8 mouse cellular contexts compared by ENCODE assay signal in the genomic region with DNA sequence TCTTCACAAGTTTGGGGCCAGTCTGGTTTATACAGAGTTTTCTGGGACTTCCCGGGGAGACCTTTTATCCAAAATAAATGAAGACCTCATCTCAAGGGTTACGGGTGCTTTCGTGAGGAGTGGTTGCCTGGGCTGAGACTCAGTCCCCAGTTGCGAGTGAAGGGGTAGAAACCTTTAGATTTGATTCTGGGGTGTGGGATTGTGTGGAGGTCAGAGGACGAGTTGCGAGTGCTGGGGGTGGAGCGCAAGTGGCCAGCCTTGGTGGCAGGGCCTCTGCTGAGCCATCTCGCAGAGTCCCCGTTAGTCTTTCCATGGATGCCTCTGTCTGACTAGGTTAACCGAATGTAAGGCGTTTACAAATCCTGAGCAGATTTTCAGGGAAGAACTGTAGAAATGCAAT. TPM values are rescaled to one million over a fixed set of nuclear protein-coding genes. Genes with fewer than 3 reads are reported as not detected.
DNase-seq lines count a peak whose midpoint lies in the region; ATAC-seq and TF ChIP-seq lines count a peak whose summit lies in the region.

No protein-coding gene starts in this region.

- DNase-seq in heart, adult 11 months = no peak
- DNase-seq in T-cell, adult 2 months (ENCODE audit: low spot score) = peak; percentile 22
- DNase-seq in forebrain, embryonic 10.5 days (ENCODE audit: extremely low spot score, low spot score) = no peak
- DNase-seq in kidney, adult 2 months = peak; percentile 44
- DNase-seq in urinary bladder, postnatal 10 days (ENCODE audit: low spot score) = no peak
- no peak for DNase-seq in urinary bladder, postnatal 36 days (ENCODE audit: low spot score in 2 of 2)

- H3K79me2 ChIP-seq in macrophage (ENCODE audit: inconsistent target) = peaks cover 38% of the 10 kb centered on the region

- no peak for TF ChIP-seq POLR2A in kidney, adult 2 months (IDR thresholded peaks at IDR 0.05; ENCODE audit: low read depth, low read length)

- no peak for TF ChIP-seq CTCF in kidney, adult 2 months (conservative IDR thresholded peaks at IDR 0.05; ENCODE audit: insufficient read depth, insufficient read length, low read depth, low read length)

- no peaks in the 10 kb centered on the region for H3K36me3 ChIP-seq in heart, embryonic 14.5 days (ENCODE audit: control insufficient read depth, insufficient read depth, low read length)
- no peaks in the 10 kb centered on the region for H3K36me3 ChIP-seq in forebrain, embryonic 10.5 days (replicated peaks)
- no peaks in the 10 kb centered on the region for H3K36me3 ChIP-seq in kidney, adult 2 months (ENCODE audit: control insufficient read depth, insufficient read depth, low read length)
- no peaks in the 10 kb centered on the region for H3K36me3 ChIP-seq in macrophage (ENCODE audit: inconsistent target)

- no peaks in the 10 kb centered on the region for H3K27me3 ChIP-seq in heart, embryonic 14.5 days (ENCODE audit: control insufficient read depth, insufficient read depth, low read length)
- no peaks in the 10 kb centered on the region for H3K27me3 ChIP-seq in forebrain, embryonic 10.5 days (ENCODE audit: poor library complexity, severe bottlenecking)
- H3K27me3 ChIP-seq in kidney, adult 2 months (replicated peaks; ENCODE audit: control insufficient read depth, insufficient read depth, low read length) = no peaks in the 10 kb centered on the region

- no peaks in the 10 kb centered on the region for H3K9me3 ChIP-seq in heart, embryonic 14.5 days (ENCODE audit: control insufficient read depth, low read length)
- H3K9me3 ChIP-seq in forebrain, embryonic 10.5 days = no peaks in the 10 kb centered on the region

- peak overlapping the region; percentile 68 to 97 for H3K27ac ChIP-seq in heart, embryonic 14.5 days (replicated peaks in 1 of 2; ENCODE audit: control insufficient read depth in 1 of 2, insufficient read depth in 1 of 2, low read depth in 2 of 2, low read length in 2 of 2)
- H3K27ac ChIP-seq in forebrain, embryonic 10.5 days = peak overlapping the region; percentile 100
- peak overlapping the region; percentile 74 for H3K27ac ChIP-seq in kidney, adult 2 months (ENCODE audit: insufficient read depth, low read depth, low read length)
- H3K27ac ChIP-seq in macrophage = peak overlapping the region; percentile 43

- WGBS in heart, embryonic 14.5 days = under 1% methylated on average over 11 of the region's 11 CpGs
- 3% methylated on average over 11 of the region's 11 CpGs for WGBS in forebrain, embryonic 10.5 days
- WGBS in kidney, adult 2 months = 5% methylated on average over 11 of the region's 11 CpGs
- 9% methylated on average over 11 of the region's 11 CpGs for WGBS in macrophage (ENCODE audit: missing documents)

- H3K4me2 ChIP-seq in heart, embryonic 14.5 days (ENCODE audit: low read length) = peak overlapping the region; percentile 75

- peaks cover 2 to 36% of the 10 kb centered on the region in 2 experiments; a peak in 3 of 4 replicates for H3K4me1 ChIP-seq in heart, embryonic 14.5 days (ENCODE audit: control insufficient read depth in 2 of 2, insufficient read depth in 2 of 2, low read length in 2 of 2)
- peaks cover 39% of the 10 kb centered on the region for H3K4me1 ChIP-seq in forebrain, embryonic 10.5 days
- peaks cover 18% of the 10 kb centered on the region; the same call in 1 of the 2 replicates for H3K4me1 ChIP-seq in kidney, adult 2 months (ENCODE audit: control insufficient read depth, insufficient read depth, low read length)

- peak overlapping the region; percentile 88 to 93 for H3K4me3 ChIP-seq in heart, embryonic 14.5 days (ENCODE audit: control insufficient read depth in 1 of 2, insufficient read depth in 1 of 2, low read depth in 1 of 2, low read length in 2 of 2)
- peak overlapping the region; percentile 91 for H3K4me3 ChIP-seq in forebrain, embryonic 10.5 days
- peak overlapping the region; percentile 76 for H3K4me3 ChIP-seq in kidney, adult 2 months (ENCODE audit: insufficient read depth, low read depth, low read length)
- peak overlapping the region; percentile 44 for H3K4me3 ChIP-seq in macrophage (ENCODE audit: inconsistent target)

- ATAC-seq in heart, embryonic 14.5 days (ENCODE audit: insufficient number of reproducible peaks, insufficient read depth, low FRiP score, low read depth) = no peak

- peak overlapping the region; percentile 99 for H3K9ac ChIP-seq in heart, embryonic 14.5 days (ENCODE audit: low read length)

RNA-seq across cellular contexts. Expression of a gene that starts 0.8 kb away (rescaled TPM):
- polyA plus RNA-seq in heart, embryonic 14.5 days (2014; fragmentation: Nextera tagmentation; extraction: Ambion mirVana) = 36.3 and 39.7 TPM in 2 replicates
- polyA plus RNA-seq in forebrain, embryonic 10.5 days (2016; fragmentation: Nextera tagmentation; extraction: Ambion mirVana) = 50.9 and 54.3 TPM in 2 replicates
- polyA plus RNA-seq in kidney, adult 2 months (2012; rRNA removed) = 18.4 and 19.8 TPM in 2 replicates
- total RNA-seq in macrophage (2018; cell fraction: chromatin; rRNA removed) = 10 to 100 TPM in 25 of 26 experiments, 1 to 10 TPM in 1; 8.8 to 37.4 (median 16.0) TPM
- 10 to 100 TPM in 10 of 26 experiments, 1 to 10 TPM in 16; 7.4 to 15.4 (median 9.1) TPM for total RNA-seq in macrophage (2018; cell fraction: cytosol; rRNA removed)
- 10 to 100 TPM; 11.8 to 40.8 (median 25.1) TPM for total RNA-seq in macrophage (2018; cell fraction: nucleus; rRNA removed)
- 6.3 to 9.4 TPM (median 7.6 TPM) in 3 replicates for polyA plus RNA-seq in macrophage (2018)

RNA-seq across cellular contexts. Expression of a gene that starts 1.0 kb away (rescaled TPM):
- 4.6 and 5.5 TPM in 2 replicates for polyA plus RNA-seq in heart, embryonic 14.5 days (2014; fragmentation: Nextera tagmentation; extraction: Ambion mirVana)
- 3.5 and 4.3 TPM in 2 replicates for polyA plus RNA-seq in forebrain, embryonic 10.5 days (2016; fragmentation: Nextera tagmentation; extraction: Ambion mirVana)
- polyA plus RNA-seq in kidney, adult 2 months (2012; rRNA removed) = 1.5 and 2.2 TPM in 2 replicates
- not detected for total RNA-seq in macrophage (2018; cell fraction: chromatin; rRNA removed)
- under 1 TPM in 7 of 26 experiments, not detected in 19; 0.14 to 0.47 (median 0.22) TPM for total RNA-seq in macrophage (2018; cell fraction: cytosol; rRNA removed)
- total RNA-seq in macrophage (2018; cell fraction: nucleus; rRNA removed) = 1 to 10 TPM in 2 of 26 experiments, under 1 TPM in 5, not detected in 19; 0.61 to 1.2 (median 0.70) TPM
- polyA plus RNA-seq in macrophage (2018) = not detected in 3 replicates

Comparison
In these comparisons a context has a peak if more than half of its experiments do, and no peak if none do; other contexts are left out.
1. H3K27ac ChIP-seq: peak in every context shown above with its lines; median percentile 100 in forebrain, embryonic 10.5 days; 82 in heart, embryonic 14.5 days; 74 in kidney, adult 2 months; 43 in macrophage.
2. DNase-seq: peak in T-cell, adult 2 months (single experiment) and kidney, adult 2 months (single experiment); none in heart, adult 11 months (single experiment), forebrain, embryonic 10.5 days (single experiment), urinary bladder, postnatal 10 days (single experiment) and urinary bladder, postnatal 36 days (0 of 2).
3. Peak in every context shown above with its lines, with median percentiles within 50 percentile points of each other: H3K4me3 ChIP-seq.